Mouse (Mus musculus): ENCODE data around the gene Slc27a1.

Gene Slc27a1

GRCm38 (mm10) chr8:71558071-71558957, 10.4 kb upstream of the Slc27a1 start, which contains the start of gene Tmem221:
TSS of gene Tmem221 (minus strand) at chr8:71558871.
- DNase-seq (ENCODE audit: low spot score) = no peak

DNA sequence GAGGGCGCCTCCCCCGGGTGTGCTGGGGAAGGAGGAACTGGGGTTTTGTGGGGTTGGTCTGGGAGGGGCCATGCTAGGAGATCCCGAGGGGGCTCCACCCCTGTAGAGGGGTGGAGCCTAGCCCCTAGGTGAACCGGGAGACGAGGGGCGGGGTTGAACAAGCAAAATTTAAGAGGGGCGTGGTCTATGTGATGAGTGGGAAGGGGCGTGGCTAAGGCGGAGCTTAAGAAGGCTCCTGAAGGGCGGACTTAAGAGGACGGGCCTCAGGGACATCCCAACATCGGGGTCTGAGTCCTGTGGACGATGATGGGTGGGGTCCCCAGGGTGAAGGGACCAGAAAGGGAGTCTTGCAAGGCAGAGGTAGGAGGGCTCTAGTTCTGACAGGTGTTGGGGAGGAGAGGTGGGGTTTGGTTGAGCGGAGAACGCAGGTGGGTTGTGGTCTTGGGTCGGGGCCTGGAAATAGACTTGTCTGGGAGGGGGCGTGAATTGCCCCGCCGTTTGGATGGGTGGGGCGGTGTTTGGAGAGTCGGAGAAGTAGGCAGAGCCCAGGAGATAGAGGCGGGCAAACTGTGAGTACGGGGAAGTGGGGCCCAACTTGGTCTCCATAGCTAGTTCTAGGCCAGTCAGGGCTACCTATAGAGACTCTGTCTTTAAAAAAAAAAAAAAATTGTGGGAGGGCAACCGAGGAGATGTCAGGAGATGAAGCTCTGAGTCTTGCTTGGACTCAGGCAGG, 9.6 kb upstream of the Slc27a1 start:
- peak; percentile 65 for DNase-seq (ENCODE audit: low spot score)

DNA sequence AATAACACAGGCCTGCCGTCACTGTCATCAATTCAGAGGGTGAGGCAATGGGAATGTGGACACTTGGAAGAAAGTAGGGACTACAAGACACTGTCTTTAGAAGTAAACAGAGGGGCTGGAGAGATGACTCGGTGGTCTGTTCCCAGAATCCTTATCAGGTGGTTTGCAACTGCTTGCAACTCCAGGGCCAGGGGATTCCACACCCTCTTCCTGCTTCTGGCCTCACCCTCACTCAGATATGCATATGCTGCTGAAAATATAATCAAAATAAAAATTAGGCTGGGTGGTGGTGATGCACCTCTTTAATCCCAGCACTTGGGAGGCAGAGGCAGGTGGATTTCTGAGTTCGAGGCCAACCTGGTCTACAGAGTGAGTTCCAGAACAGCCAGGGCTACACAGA, 8.6 kb upstream of the Slc27a1 start:
- no peak for DNase-seq (ENCODE audit: low spot score)

DNA sequence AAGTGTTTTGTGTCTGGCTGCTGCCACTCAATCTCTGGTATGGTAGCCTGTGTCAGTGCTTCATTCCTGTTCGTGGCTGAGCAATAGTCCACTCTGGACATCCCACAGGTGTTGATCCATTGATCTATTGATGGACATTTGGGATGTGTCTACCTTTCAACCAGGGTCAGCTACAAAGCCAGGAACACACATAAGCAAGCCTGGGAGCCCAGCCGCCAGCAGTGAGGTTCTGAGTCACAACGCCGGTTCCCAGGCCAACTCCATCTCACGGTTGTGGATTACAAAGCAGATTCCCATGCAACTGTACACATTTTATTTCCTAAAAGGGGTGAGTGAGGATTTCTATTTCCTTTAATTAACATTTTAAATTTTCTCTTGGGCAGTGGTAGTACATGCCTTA, 7.9 kb upstream of the Slc27a1 start:
- no peak for DNase-seq (ENCODE audit: low spot score)

DNA sequence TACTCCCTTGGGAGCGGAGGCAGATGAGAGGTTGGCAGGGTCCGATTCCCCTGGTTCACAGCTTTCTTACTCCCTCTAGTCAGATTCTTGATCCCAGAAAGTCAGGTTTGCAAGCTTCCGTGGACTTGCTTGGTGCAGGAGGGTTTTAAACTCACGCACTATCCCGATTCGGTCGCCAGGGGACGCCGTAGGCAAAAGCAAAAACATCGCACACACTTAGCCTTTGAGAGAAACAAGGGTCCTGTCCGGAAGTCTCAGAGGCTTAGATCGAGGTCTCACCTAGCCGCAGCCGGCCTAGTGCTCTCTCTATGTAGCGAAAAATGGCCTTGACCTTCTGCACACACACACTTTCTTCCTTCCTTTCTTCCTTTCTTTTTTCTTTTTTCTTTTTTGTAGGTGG, 7.3 kb upstream of the Slc27a1 start:
- DNase-seq (ENCODE audit: low spot score) = peak; percentile 45

GRCm38 (mm10) chr8:71562751-71563150, 5.9 kb upstream of the Slc27a1 start:
- DNase-seq (ENCODE audit: low spot score) = peak; percentile 88

DNA sequence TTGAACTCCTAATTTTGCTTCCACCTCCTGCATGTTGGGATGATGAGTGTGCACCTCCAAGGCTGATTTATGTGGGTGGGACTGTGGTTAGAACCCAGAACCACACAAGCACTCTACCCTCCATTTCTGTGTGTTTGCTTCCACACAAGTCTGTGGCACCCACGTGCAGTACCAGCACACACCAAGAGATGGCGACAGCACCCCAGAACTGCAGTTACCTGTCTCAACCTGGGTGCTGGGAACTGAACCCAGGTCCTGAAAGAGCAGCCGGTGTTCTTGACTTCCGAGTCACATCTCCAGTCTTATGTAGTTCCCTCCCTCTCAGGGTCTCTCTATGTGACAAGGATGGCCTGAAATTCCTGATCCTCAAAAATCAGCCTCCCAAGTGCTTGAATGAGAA, 4.7 kb upstream of the Slc27a1 start:
- DNase-seq (ENCODE audit: low spot score) = no peak

DNA sequence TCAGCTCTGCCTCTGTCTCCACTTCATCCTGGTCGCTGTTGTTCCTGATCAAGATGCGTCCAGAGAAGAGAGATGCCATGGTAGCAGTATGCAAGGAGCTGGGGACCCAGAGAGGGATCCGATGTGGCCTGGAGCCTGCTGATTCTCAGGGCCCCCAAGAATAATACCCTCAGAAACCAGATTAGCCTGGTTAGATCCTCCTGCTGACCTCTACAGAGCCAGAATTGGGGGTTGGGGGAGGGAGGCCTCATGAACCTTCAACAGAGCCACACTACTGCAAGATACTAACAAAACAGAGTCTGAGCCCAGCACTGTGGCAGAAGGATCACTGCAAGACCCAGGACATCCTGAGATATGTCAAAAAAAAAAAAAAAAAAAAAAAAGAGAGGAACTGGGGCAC, 2.2 kb upstream of the Slc27a1 start, which contains the start of gene Nxnl1:
Nxnl1 (minus strand) TSS at position 101 of the 400 bp plus-strand sequence.
- DNase-seq (ENCODE audit: low spot score) = no peak

GRCm38 (mm10) chr8:71567587-71567986, 1.1 kb upstream of the Slc27a1 start:
- DNase-seq (ENCODE audit: low spot score) = no peak

GRCm38 (mm10) chr8:71568941-71569340, 259 bp downstream of the Slc27a1 start:
- no peak for DNase-seq (ENCODE audit: low spot score)

DNA sequence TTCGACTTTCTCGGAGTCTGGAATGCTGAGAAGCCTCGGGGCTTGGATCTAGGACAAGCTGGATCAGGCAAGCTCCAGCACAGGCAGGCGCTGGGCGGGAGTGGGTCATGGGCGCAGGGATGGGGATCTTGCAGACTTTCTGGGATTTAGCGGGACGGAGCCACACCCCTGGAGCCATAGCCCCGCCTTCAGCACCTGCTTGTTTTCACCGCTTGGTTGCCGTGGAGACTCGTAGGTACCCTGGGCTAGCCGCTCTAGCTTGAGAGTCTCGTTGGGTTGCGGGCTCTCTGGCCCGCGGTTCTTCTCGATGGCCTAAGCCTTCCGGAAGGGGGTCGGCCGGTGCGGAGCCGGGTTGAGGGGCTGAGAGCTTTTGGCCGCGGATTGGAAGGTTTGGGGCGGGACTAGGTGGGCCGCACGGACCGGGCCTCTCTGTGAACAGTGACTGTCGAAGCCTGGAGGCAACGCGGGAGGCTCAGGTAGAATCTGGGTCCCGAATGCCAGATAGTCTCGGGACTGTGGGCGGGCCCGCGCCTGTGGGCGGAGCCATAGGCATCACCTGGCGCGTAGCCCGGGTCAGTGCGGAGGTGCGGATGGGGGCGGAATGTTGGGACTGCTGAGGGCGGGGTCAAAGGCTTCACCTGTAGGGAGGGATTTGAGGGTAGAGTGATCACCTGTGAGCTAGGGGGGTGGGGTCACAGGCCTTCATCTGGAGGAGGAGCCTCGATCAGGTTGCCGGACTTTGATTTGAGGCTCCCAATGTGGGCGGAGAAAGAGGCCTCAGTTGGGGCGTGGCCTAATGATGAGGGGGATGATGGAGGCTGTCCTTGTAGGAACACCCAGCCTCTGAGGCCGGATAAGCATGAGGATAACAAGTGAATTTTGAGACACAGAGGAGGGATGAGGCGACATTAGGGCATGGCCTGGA, 946 bp downstream of the Slc27a1 start:
- peak; percentile 80 for DNase-seq (ENCODE audit: low spot score)

DNA sequence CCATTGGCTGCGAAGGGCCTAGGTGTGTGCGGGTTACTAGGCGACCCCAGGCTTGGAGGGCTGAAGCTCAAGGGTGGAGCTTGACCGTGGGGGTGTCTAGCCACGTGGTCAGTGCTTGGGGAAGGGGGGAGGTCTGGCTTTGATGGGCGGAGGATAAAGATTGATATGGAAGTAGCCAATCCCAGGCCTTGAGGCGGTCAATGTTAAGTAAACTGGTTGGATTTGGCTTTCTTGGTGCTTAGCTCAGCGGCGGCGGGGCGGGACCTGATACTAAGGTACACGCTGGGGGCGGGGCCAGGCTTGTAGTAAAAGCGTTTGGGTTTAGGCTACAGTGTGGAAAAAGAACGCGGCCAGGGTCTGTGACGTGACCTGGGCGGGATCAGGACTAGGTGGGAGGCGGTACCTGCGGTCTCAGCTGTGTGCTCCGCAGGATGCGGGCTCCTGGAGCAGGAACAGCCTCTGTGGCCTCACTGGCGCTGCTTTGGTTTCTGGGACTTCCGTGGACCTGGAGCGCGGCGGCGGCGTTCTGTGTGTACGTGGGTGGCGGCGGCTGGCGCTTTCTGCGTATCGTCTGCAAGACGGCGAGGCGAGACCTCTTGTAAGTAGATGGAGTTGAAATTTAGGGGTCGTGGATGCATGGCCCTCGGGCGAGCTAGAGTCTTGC, 1.7 kb downstream of the Slc27a1 start:
- DNase-seq (ENCODE audit: low spot score) = peak; percentile 92

DNA sequence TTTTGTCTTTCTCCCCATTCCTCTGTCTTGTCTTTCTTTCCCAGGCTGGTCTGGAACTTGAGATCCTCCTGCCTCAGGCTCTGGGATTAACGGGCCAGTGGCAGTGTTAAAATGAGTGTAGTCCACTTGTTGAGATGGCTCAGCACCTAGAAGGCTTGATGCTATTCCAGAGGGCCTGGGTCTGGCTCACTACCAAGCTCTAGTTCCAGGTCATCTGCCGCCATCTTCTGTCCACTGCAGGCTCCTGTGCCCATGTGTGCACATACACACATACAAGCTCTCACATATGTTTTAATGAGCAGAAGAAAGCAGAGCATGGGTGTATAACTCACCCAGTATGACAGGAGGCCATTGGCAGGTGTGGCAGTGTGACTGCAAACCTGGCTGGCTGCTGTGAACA, 3.4 kb downstream of the Slc27a1 start:
- no peak for DNase-seq (ENCODE audit: low spot score)

DNA sequence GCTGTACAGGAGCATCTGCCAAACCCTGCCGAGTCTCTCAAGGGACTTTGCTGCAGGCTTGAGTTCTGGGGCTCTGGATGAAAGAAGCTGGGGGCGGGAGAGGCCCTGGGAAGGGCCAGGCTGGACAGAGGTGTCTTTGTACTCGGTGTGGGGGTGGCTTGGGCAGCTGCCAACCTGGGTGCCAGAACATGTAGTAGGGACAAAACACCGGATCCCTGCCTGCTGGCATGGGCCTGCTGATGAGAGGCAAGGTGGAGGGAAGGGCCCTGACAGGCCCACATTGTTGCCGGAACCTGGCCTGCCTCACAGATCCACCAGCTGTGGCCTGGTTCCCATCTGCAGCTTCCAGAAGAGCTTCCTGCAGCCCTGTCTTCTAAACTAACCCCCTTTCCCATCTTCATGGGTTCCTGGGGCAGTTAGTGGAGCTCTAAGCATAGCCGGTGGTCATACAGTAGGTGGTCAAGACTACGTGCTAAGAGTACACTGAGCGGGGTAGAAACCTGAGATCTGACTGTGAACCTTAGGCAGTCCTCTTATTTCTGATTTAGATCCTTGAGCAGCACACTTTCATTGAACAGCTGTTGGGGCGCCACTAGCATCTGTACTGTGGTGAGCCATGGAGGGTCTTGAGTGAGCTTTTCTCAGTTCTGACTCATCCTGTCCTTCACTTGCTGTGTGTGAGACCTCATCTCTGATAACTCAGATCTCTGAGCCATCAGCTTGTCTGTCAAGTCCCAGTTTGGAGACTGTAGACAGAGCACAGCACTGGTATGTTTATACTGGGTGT, 4.4 kb downstream of the Slc27a1 start:
- DNase-seq (ENCODE audit: low spot score) = no peak

DNA sequence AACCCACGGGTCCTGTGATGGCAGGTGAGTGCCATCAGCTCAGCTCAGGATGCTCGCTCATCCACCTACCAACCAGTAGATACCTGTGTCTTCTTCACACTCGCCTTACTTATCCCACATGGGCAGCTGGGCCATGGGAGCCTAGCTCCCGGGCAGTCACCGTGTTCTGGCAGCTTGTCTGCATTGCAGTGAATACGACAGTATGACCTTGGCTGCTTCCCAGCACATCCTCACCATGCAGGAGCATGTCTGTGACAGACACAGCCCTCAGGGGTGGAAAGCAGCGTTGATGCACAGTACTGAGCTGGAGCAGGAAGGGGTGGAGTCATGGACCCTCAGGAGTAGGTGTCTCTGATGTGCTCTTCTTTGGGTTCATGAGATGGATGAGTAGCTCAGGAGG, 5.7 kb downstream of the Slc27a1 start:
- no peak for DNase-seq (ENCODE audit: low spot score)

GRCm38 (mm10) chr8:71575020-71575419, 6.3 kb downstream of the Slc27a1 start:
- DNase-seq (ENCODE audit: low spot score) = no peak

GRCm38 (mm10) chr8:71577856-71578387, 9.2 kb downstream of the Slc27a1 start:
- no peak for DNase-seq (ENCODE audit: low spot score)

DNA sequence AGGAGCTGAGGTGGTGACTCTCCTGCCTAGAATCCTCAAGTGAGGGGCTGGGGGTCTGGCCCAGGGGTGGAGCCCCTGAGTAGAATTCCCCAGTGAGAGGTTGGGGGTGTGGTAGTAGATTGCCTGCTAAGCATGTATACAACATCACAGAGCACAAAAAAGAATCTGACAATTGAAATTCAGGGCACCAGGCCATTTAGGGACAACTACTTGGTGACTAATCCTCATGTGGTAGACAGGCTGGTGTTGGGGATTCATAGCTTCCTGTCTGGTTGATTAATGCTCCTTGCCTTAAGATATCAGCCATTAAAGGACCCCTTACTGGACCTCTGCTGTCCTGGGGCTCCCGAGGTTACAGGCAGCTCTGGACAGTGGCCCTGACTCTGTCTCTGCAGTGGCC, 10.3 kb downstream of the Slc27a1 start:
- no peak for DNase-seq (ENCODE audit: low spot score)

DNA sequence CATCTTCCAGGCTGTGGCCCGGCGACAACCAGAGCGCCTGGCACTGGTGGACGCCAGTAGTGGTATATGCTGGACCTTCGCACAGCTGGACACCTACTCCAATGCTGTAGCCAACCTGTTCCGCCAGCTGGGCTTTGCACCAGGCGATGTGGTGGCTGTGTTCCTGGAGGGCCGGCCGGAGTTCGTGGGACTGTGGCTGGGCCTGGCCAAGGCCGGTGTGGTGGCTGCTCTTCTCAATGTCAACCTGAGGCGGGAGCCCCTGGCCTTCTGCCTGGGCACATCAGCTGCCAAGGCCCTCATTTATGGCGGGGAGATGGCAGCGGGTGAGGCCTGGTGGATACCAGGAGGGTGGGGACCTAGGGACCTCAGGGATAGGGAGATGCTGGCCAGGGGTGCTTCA, 10.8 kb downstream of the Slc27a1 start:
- no peak for DNase-seq (ENCODE audit: low spot score)

- no peak for DNase-seq (ENCODE audit: low spot score)
Observed at GRCm38 (mm10) chr8:71580201-71580600, 11.5 kb downstream of the Slc27a1 start.

All from urinary bladder, postnatal 25 days (tissue).